Mouse (Mus musculus): ENCODE results near the gene Pald1. TPM values are rescaled to one million over a fixed set of nuclear protein-coding genes. Genes with fewer than 3 reads are reported as not detected.

The Pald1 gene
- polyA plus RNA-seq, 1 experiment, result 8.9 TPM

- TF ChIP-seq MAX (IDR thresholded peaks at IDR 0.05) (no peak), FOSL1 (IDR thresholded peaks at IDR 0.05; ENCODE audit: insufficient read depth, low read length, poor library complexity, severe bottlenecking) (no peak), CEBPB (IDR thresholded peaks at IDR 0.05; ENCODE audit: low read depth) (no peak), MYOD1 (IDR thresholded peaks at IDR 0.05; ENCODE audit: control insufficient read depth, insufficient read length, low read depth) (no peak), USF1 (IDR thresholded peaks at IDR 0.05; ENCODE audit: low read depth) (no peak), CTCF (IDR thresholded peaks at IDR 0.05; ENCODE audit: control insufficient read depth, insufficient read depth, insufficient read length) (no peak), MYOG (IDR thresholded peaks at IDR 0.05; ENCODE audit: control insufficient read depth, extremely low read depth, insufficient read length) (no peak)
- Histone ChIP-seq H3ac (ENCODE audit: control insufficient read depth, insufficient read length, low read depth) (no peak overlapping the region), H3K36me3 (ENCODE audit: control insufficient read depth, insufficient read depth) (no peaks in the 10 kb centered on the region), H3K79me3 (ENCODE audit: low read depth) (no peaks in the 10 kb centered on the region), H3K79me2 (ENCODE audit: control insufficient read depth, insufficient read depth) (no peaks in the 10 kb centered on the region), H3K27me3 (ENCODE audit: control insufficient read depth, insufficient read depth, insufficient read length) (no peaks in the 10 kb centered on the region), H3K4me3 (ENCODE audit: insufficient read depth, poor library complexity, severe bottlenecking) (no peak overlapping the region)
Measured at GRCm38 (mm10) chr10:61334545-61334944, 48.8 kb downstream of the Pald1 start.

- Histone ChIP-seq H3K79me2 (ENCODE audit: control insufficient read depth, insufficient read depth) (no peaks in the 10 kb centered on the region), H3K36me3 (ENCODE audit: control insufficient read depth, insufficient read depth) (no peaks in the 10 kb centered on the region), H3K4me3 (ENCODE audit: insufficient read depth, poor library complexity, severe bottlenecking) (no peak overlapping the region), H3K79me3 (ENCODE audit: low read depth) (no peaks in the 10 kb centered on the region), H3ac (ENCODE audit: control insufficient read depth, insufficient read length, low read depth) (no peak overlapping the region), H3K27me3 (ENCODE audit: control insufficient read depth, insufficient read depth, insufficient read length) (no peaks in the 10 kb centered on the region)
- TF ChIP-seq MYOG (IDR thresholded peaks at IDR 0.05; ENCODE audit: control insufficient read depth, extremely low read depth, insufficient read length), result no peak
- TF ChIP-seq MAX (IDR thresholded peaks at IDR 0.05), result no peak
- TF ChIP-seq CTCF (IDR thresholded peaks at IDR 0.05; ENCODE audit: control insufficient read depth, insufficient read depth, insufficient read length), result no peak
- TF ChIP-seq CEBPB (IDR thresholded peaks at IDR 0.05; ENCODE audit: low read depth), result no peak
- no peak for TF ChIP-seq USF1 (IDR thresholded peaks at IDR 0.05; ENCODE audit: low read depth)
- TF ChIP-seq FOSL1 (IDR thresholded peaks at IDR 0.05; ENCODE audit: insufficient read depth, low read length, poor library complexity, severe bottlenecking), result no peak
- TF ChIP-seq MYOD1 (IDR thresholded peaks at IDR 0.05; ENCODE audit: control insufficient read depth, insufficient read length, low read depth), result no peak
Measured at GRCm38 (mm10) chr10:61331046-61331445, 52.3 kb downstream of the Pald1 start.

DNA sequence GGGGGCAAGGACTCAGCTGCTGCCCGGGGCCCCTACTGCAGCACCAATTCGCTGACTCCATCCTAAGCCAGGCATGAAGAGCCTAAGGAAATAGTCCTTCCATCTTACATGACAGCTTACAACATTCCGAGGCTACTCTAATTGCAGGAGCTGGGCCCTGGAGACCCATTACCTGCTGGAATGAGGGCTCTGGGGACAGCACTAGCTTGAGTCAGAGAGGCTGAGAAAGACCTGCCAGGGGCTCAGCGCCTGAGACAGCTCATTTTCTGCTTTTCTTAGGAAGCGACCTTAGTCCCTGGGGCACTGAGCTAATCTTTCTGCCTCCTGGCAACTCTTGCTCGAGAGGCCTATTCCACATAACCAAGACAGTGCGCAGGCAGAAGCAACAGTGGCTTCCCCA lies 54.4 kb downstream of the Pald1 start:
- TF ChIP-seq CTCF (IDR thresholded peaks at IDR 0.05; ENCODE audit: control insufficient read depth, insufficient read depth, insufficient read length) (no peak), MYOD1 (IDR thresholded peaks at IDR 0.05; ENCODE audit: control insufficient read depth, insufficient read length, low read depth) (no peak), USF1 (IDR thresholded peaks at IDR 0.05; ENCODE audit: low read depth) (no peak), MYOG (IDR thresholded peaks at IDR 0.05; ENCODE audit: control insufficient read depth, extremely low read depth, insufficient read length) (no peak), CEBPB (IDR thresholded peaks at IDR 0.05; ENCODE audit: low read depth) (no peak), MAX (IDR thresholded peaks at IDR 0.05) (no peak), FOSL1 (IDR thresholded peaks at IDR 0.05; ENCODE audit: insufficient read depth, low read length, poor library complexity, severe bottlenecking) (no peak)
- Histone ChIP-seq H3K79me2 (ENCODE audit: control insufficient read depth, insufficient read depth) (no peaks in the 10 kb centered on the region), H3K27me3 (ENCODE audit: control insufficient read depth, insufficient read depth, insufficient read length) (no peaks in the 10 kb centered on the region), H3K79me3 (ENCODE audit: low read depth) (no peaks in the 10 kb centered on the region), H3K4me3 (ENCODE audit: insufficient read depth, poor library complexity, severe bottlenecking) (no peak overlapping the region), H3K36me3 (ENCODE audit: control insufficient read depth, insufficient read depth) (no peaks in the 10 kb centered on the region), H3ac (ENCODE audit: control insufficient read depth, insufficient read length, low read depth) (no peak overlapping the region)

- H3K36me3 ChIP-seq (ENCODE audit: control insufficient read depth, insufficient read depth), result no peaks in the 10 kb centered on the region
- no peaks in the 10 kb centered on the region for H3K79me2 ChIP-seq (ENCODE audit: control insufficient read depth, insufficient read depth)
- no peak overlapping the region for H3ac ChIP-seq (ENCODE audit: control insufficient read depth, insufficient read length, low read depth)
- H3K79me3 ChIP-seq (ENCODE audit: low read depth), result no peaks in the 10 kb centered on the region
- no peak for TF ChIP-seq CTCF (IDR thresholded peaks at IDR 0.05; ENCODE audit: control insufficient read depth, insufficient read depth, insufficient read length)
- TF ChIP-seq MYOD1 (IDR thresholded peaks at IDR 0.05; ENCODE audit: control insufficient read depth, insufficient read length, low read depth), result no peak
- TF ChIP-seq CEBPB (IDR thresholded peaks at IDR 0.05; ENCODE audit: low read depth), result no peak
- no peak for TF ChIP-seq FOSL1 (IDR thresholded peaks at IDR 0.05; ENCODE audit: insufficient read depth, low read length, poor library complexity, severe bottlenecking)
- TF ChIP-seq MAX (IDR thresholded peaks at IDR 0.05), result no peak
- TF ChIP-seq MYOG (IDR thresholded peaks at IDR 0.05; ENCODE audit: control insufficient read depth, extremely low read depth, insufficient read length), result no peak
- H3K4me3 ChIP-seq (ENCODE audit: insufficient read depth, poor library complexity, severe bottlenecking), result no peak overlapping the region
- H3K27me3 ChIP-seq (ENCODE audit: control insufficient read depth, insufficient read depth, insufficient read length), result no peaks in the 10 kb centered on the region
Measured at GRCm38 (mm10) chr10:61327545-61327944, 55.8 kb downstream of the Pald1 start.

GRCm38 (mm10) chr10:61325782-61326328 lies 57.5 kb downstream of the Pald1 start:
- H3K36me3 ChIP-seq (ENCODE audit: control insufficient read depth, insufficient read depth), result no peaks in the 10 kb centered on the region
- no peak for TF ChIP-seq FOSL1 (IDR thresholded peaks at IDR 0.05; ENCODE audit: insufficient read depth, low read length, poor library complexity, severe bottlenecking)
- no peak for TF ChIP-seq MAX (IDR thresholded peaks at IDR 0.05)
- TF ChIP-seq CTCF (IDR thresholded peaks at IDR 0.05; ENCODE audit: control insufficient read depth, insufficient read depth, insufficient read length), result no peak
- no peak for TF ChIP-seq CEBPB (IDR thresholded peaks at IDR 0.05; ENCODE audit: low read depth)
- TF ChIP-seq MYOG (IDR thresholded peaks at IDR 0.05; ENCODE audit: control insufficient read depth, extremely low read depth, insufficient read length), result no peak
- no peak for TF ChIP-seq MYOD1 (IDR thresholded peaks at IDR 0.05; ENCODE audit: control insufficient read depth, insufficient read length, low read depth)
- TF ChIP-seq USF1 (IDR thresholded peaks at IDR 0.05; ENCODE audit: low read depth), result no peak
- H3K79me2 ChIP-seq (ENCODE audit: control insufficient read depth, insufficient read depth), result no peaks in the 10 kb centered on the region
- H3ac ChIP-seq (ENCODE audit: control insufficient read depth, insufficient read length, low read depth), result no peak overlapping the region
- no peaks in the 10 kb centered on the region for H3K27me3 ChIP-seq (ENCODE audit: control insufficient read depth, insufficient read depth, insufficient read length)
- no peaks in the 10 kb centered on the region for H3K79me3 ChIP-seq (ENCODE audit: low read depth)
- H3K4me3 ChIP-seq (ENCODE audit: insufficient read depth, poor library complexity, severe bottlenecking), result no peak overlapping the region
